Mouse (Mus musculus) CH12.LX (cell line): ENCODE results near the gene Tspyl2. TPM values are rescaled to one million over a fixed set of nuclear protein-coding genes. Genes with fewer than 3 reads are reported as not detected.

Experiments used
- DNase-seq: peaks from one replicate; pipeline ENCODE4 v3.0.0-alpha.2; 2013; ENCODE audit errors: extremely low read depth
- H3K27ac ChIP-seq: 2 replicates; pipeline ENCODE4 v1.5.1; 2012; ENCODE audit warnings: low read depth, mild to moderate bottlenecking, control low read depth, moderate library complexity; ENCODE audit not compliant: insufficient read depth
- H3K27me3 ChIP-seq: replicated peaks from 2 replicates; pipeline ENCODE3; 2012; ENCODE audit warnings: inconsistent platforms
- H3K36me3 ChIP-seq, 2 experiments: replicated peaks in 1 of 2; 2 replicates each; pipeline versions ENCODE3 to v1.6.1; 2012; ENCODE audit warnings: inconsistent platforms in 1 of 2, low read length in 1 of 2, mild to moderate bottlenecking in 1 of 2, mixed read lengths in 1 of 2, moderate library complexity in 1 of 2; ENCODE audit not compliant: control insufficient read depth in 1 of 2, insufficient read depth in 1 of 2
- H3K4me1 ChIP-seq, 2 experiments: 2 replicates each; pipeline ENCODE4 v1.6.1; 2012; ENCODE audit warnings: inconsistent platforms in 1 of 2, moderate library complexity in 1 of 2; ENCODE audit not compliant: insufficient read depth in 2 of 2, control insufficient read depth in 1 of 2
- H3K4me2 ChIP-seq: 2 replicates; pipeline ENCODE4 v1.6.1; 2012; ENCODE audit warnings: low read depth, mild to moderate bottlenecking, control low read depth; ENCODE audit not compliant: poor library complexity, insufficient read depth, severe bottlenecking
- H3K4me3 ChIP-seq, 3 experiments: fragments of 150-350 bp in 1 of 3; sonication (generic) in 1 of 3; replicated peaks in 1 of 3; 2 replicates each; pipeline versions ENCODE3 to v1.5.1; 2011 to 2012; ENCODE audit warnings: low read depth in 2 of 3, low read length in 2 of 3, mild to moderate bottlenecking in 2 of 3, moderate library complexity in 2 of 3, control low read depth in 1 of 3, improper control_type of control experiment in 1 of 3, inconsistent platforms in 1 of 3, mixed read lengths in 1 of 3; ENCODE audit not compliant: poor library complexity in 1 of 3
- H3K79me2 ChIP-seq: replicated peaks from 2 replicates; pipeline ENCODE4 v1.6.1; 2012; ENCODE audit warnings: mild to moderate bottlenecking, moderate library complexity; ENCODE audit not compliant: control insufficient read depth, poor library complexity, insufficient read depth, severe bottlenecking; ENCODE audit errors: extremely low read depth
- H3K9ac ChIP-seq: 2 replicates; pipeline ENCODE4 v1.6.1; 2012; ENCODE audit warnings: low read depth, mild to moderate bottlenecking, control low read depth, moderate library complexity; ENCODE audit not compliant: insufficient read depth
- H3K9me3 ChIP-seq: replicated peaks from 2 replicates; pipeline ENCODE3; 2012; ENCODE audit warnings: low read length, inconsistent platforms, mixed read lengths
- BHLHE40 ChIP-seq: IDR thresholded peaks from 2 replicates; pipeline ENCODE4 v1.6.1; 2011; ENCODE audit warnings: mild to moderate bottlenecking, low read depth, low read length, improper control_type of control experiment
- CHD1 ChIP-seq: IDR thresholded peaks from 2 replicates; pipeline ENCODE4 v1.6.1; 2012; ENCODE audit warnings: low read depth, low read length, improper control_type of control experiment, inconsistent platforms
- CHD2 ChIP-seq: IDR thresholded peaks from 2 replicates; pipeline ENCODE4 v1.6.1; 2011; ENCODE audit warnings: low read length, improper control_type of control experiment
- ELF1 ChIP-seq: IDR thresholded peaks from 2 replicates; pipeline ENCODE4 v1.6.1; 2014; ENCODE audit warnings: low read depth, mild to moderate bottlenecking, inconsistent platforms, low read length, improper control_type of control experiment
- GABPA ChIP-seq: IDR thresholded peaks from 2 replicates; pipeline ENCODE4 v1.6.1; 2012; ENCODE audit warnings: low read depth, low read length, improper control_type of control experiment, inconsistent platforms; ENCODE audit not compliant: insufficient replicate concordance
- HCFC1 ChIP-seq: IDR thresholded peaks from 2 replicates; pipeline ENCODE4 v1.6.1; 2012; ENCODE audit warnings: low read depth, mild to moderate bottlenecking, inconsistent platforms, low read length, improper control_type of control experiment
- IRF4 ChIP-seq: IDR thresholded peaks from 2 replicates; pipeline ENCODE4 v1.6.1; 2014; ENCODE audit warnings: low read depth, mild to moderate bottlenecking, inconsistent platforms, low read length, improper control_type of control experiment
- JUN ChIP-seq: IDR thresholded peaks from 2 replicates; pipeline ENCODE4 v1.6.1; 2011; ENCODE audit warnings: low read depth, mild to moderate bottlenecking, low read length, improper control_type of control experiment, moderate library complexity; ENCODE audit not compliant: insufficient read depth
- JUND ChIP-seq: conservative IDR thresholded peaks from 2 replicates; pipeline ENCODE4 v1.6.1; 2011; ENCODE audit warnings: low read depth, low read length, improper control_type of control experiment
- KAT2A ChIP-seq: IDR thresholded peaks from 2 replicates; pipeline ENCODE4 v1.6.1; 2012; ENCODE audit warnings: low read length, improper control_type of control experiment, inconsistent platforms; ENCODE audit not compliant: insufficient replicate concordance
- MAX ChIP-seq: IDR thresholded peaks from 2 replicates; pipeline ENCODE4 v1.6.1; 2011; ENCODE audit warnings: low read length, improper control_type of control experiment
- MAZ ChIP-seq: IDR thresholded peaks from 2 replicates; pipeline ENCODE4 v1.6.1; 2012; ENCODE audit warnings: low read depth, mild to moderate bottlenecking, inconsistent platforms, low read length, improper control_type of control experiment, moderate library complexity
- MEF2A ChIP-seq: IDR thresholded peaks from 2 replicates; pipeline ENCODE4 v1.6.1; 2014; ENCODE audit warnings: low read depth, mild to moderate bottlenecking, inconsistent platforms, low read length, improper control_type of control experiment, borderline replicate concordance
- MXI1 ChIP-seq: IDR thresholded peaks from 2 replicates; pipeline ENCODE4 v1.6.1; 2011; ENCODE audit warnings: mild to moderate bottlenecking, low read depth, low read length, improper control_type of control experiment
- MYC ChIP-seq: IDR thresholded peaks from 2 replicates; pipeline ENCODE4 v1.6.1; 2011; ENCODE audit warnings: low read depth, mild to moderate bottlenecking, improper control_type of control experiment, low read length
- NELFE ChIP-seq: IDR thresholded peaks from 2 replicates; pipeline ENCODE4 v1.6.1; 2011; ENCODE audit warnings: low read depth, low read length, improper control_type of control experiment
- NRF1 ChIP-seq: IDR thresholded peaks from 2 replicates; pipeline ENCODE4 v1.6.1; 2014; ENCODE audit warnings: low read depth, mild to moderate bottlenecking, inconsistent platforms, low read length, improper control_type of control experiment, moderate library complexity
- POLR2A ChIP-seq: IDR thresholded peaks from 2 replicates; pipeline ENCODE4 v1.6.1; 2011; ENCODE audit warnings: low read depth, mild to moderate bottlenecking, improper control_type of control experiment, low read length
- POLR2AphosphoS2 ChIP-seq: IDR thresholded peaks from 2 replicates; pipeline ENCODE4 v1.6.1; 2011; ENCODE audit warnings: low read depth, low read length, improper control_type of control experiment
- RAD21 ChIP-seq: IDR thresholded peaks from 2 replicates; pipeline ENCODE4 v1.6.1; 2011; ENCODE audit warnings: low read depth, mild to moderate bottlenecking, low read length, improper control_type of control experiment, moderate library complexity
- SIN3A ChIP-seq: IDR thresholded peaks from 2 replicates; pipeline ENCODE4 v1.6.1; 2012; ENCODE audit warnings: low read length, improper control_type of control experiment, inconsistent platforms
- TBP ChIP-seq: conservative IDR thresholded peaks from 2 replicates; pipeline ENCODE4 v1.6.1; 2011; ENCODE audit warnings: low read depth, low read length, improper control_type of control experiment
- TCF12 ChIP-seq: IDR thresholded peaks from 2 replicates; pipeline ENCODE4 v1.6.1; 2014; ENCODE audit warnings: low read depth, mild to moderate bottlenecking, inconsistent platforms, low read length, improper control_type of control experiment
- USF1 ChIP-seq: IDR thresholded peaks from 2 replicates; pipeline ENCODE4 v1.6.1; 2014; ENCODE audit warnings: low read depth, mild to moderate bottlenecking, inconsistent platforms, low read length, improper control_type of control experiment
- ZC3H11A ChIP-seq: IDR thresholded peaks from 2 replicates; pipeline ENCODE4 v1.6.1; 2012; ENCODE audit warnings: low read depth, mild to moderate bottlenecking, inconsistent platforms, low read length, improper control_type of control experiment
- ZMIZ1 ChIP-seq: IDR thresholded peaks from 2 replicates; pipeline ENCODE4 v1.6.1; 2012; ENCODE audit warnings: low read depth, mild to moderate bottlenecking, inconsistent platforms, low read length, improper control_type of control experiment
- ZNF384 ChIP-seq: IDR thresholded peaks from 2 replicates; pipeline ENCODE4 v1.6.1; 2012; ENCODE audit warnings: low read depth, low read length, improper control_type of control experiment, inconsistent platforms
- dilution Hi-C: fragments of 300-500 bp; cut with MboI; formaldehyde crosslinking; loops from 2 replicates; pipeline ENCODE4 v1.14.3; 2020; ENCODE audit warnings: low sequenced_read_pairs; ENCODE audit not compliant: extremely low pct_unique_long_range_greater_than_20kb, extremely low pct_ligation_motif_present
- in situ Hi-C: fragments of 300-500 bp; cut with MboI; formaldehyde crosslinking; loops from 3 replicates; pipeline ENCODE4 v1.14.3; 2019; ENCODE audit warnings: low sequenced_read_pairs, low pct_ligation_motif_present, low pct_unique_long_range_greater_than_20kb, mixed read lengths
- polyA plus RNA-seq: library from polyadenylated mRNA; unstranded; fragments of >175 nt; gene quantifications from 2 replicates; pipeline ENCODE4 v1.2.1, GENCODE M21; 2012; ENCODE audit warnings: low read depth; ENCODE audit not compliant: insufficient read length
- total RNA-seq, 2 experiments: library from RNA; depleted of rRNA; stranded (reverse); fragments of 300-350 nt in 1 of 2; fragments of >200 nt in 1 of 2; gene quantifications; 2 replicates each; pipeline ENCODE4 v1.2.3; 2012 to 2014

The Tspyl2 gene
- total and polyA plus RNA-seq, 3 experiments, result 16.5 to 37.1 (median 18.0) TPM

GRCm38 (mm10) chrX:152327689-152328052 lies 14.6 kb downstream of the Tspyl2 start:
- no peak overlapping the region for H3K27ac ChIP-seq
- dilution Hi-C loops (no loop called here), in situ Hi-C loops (no loop called here)
- H3K4me1 ChIP-seq, result peaks cover 2 to 7% of the 10 kb centered on the region in 2 experiments; a peak in 2 of 4 replicates
- no peaks in the 10 kb centered on the region for H3K9me3 ChIP-seq
- H3K36me3 ChIP-seq, result no peaks in the 10 kb centered on the region
- peak overlapping the region; percentile 68 for H3K4me2 ChIP-seq
- DNase-seq, result no peak
- no peaks in the 10 kb centered on the region for H3K27me3 ChIP-seq
- peaks cover 8% of the 10 kb centered on the region for H3K79me2 ChIP-seq
- no peak overlapping the region; the same call in 1 of the 2 replicates for H3K9ac ChIP-seq
- TF ChIP-seq MEF2A (no peak), HCFC1 (no peak), MYC (no peak), ZNF384 (no peak), SIN3A (no peak; the same call in 1 of the 2 replicates), USF1 (no peak), CHD1 (no peak), RAD21 (no peak), ZC3H11A (no peak), JUN (no peak), JUND (no peak), TBP (no peak), MAX (no peak), MXI1 (no peak), KAT2A (no peak), CHD2 (no peak), ZMIZ1 (no peak), IRF4 (no peak), NRF1 (no peak)
- peak overlapping the region in 2 of 3 experiments; percentile 14 to 65 for H3K4me3 ChIP-seq

- in situ Hi-C loops, result no loop called here
- H3K9ac ChIP-seq, result peak within 1 kb of the TSS; percentile 51
- H3K4me2 ChIP-seq, result peak within 1 kb of the TSS; percentile 68
- H3K27ac ChIP-seq, result no peak within 1 kb of the TSS
- dilution Hi-C loops, result no loop called here
- no peaks in the 10 kb centered on the region for H3K9me3 ChIP-seq
- H3K4me3 ChIP-seq, result peak within 1 kb of the TSS; percentile 65 to 83 (median 66)
- H3K36me3 ChIP-seq, result no peaks in the 10 kb centered on the region
- DNase-seq, result peak; percentile 85
- no peaks in the 10 kb centered on the region for H3K27me3 ChIP-seq
- H3K79me2 ChIP-seq, result peaks cover 8% of the 10 kb centered on the region
- peaks cover 2 to 7% of the 10 kb centered on the region in 2 experiments; a peak in 2 of 4 replicates for H3K4me1 ChIP-seq
- TF ChIP-seq SIN3A, result peak; percentile 76
- TF ChIP-seq CHD2, result peak; percentile 73
- peak; percentile 76 for TF ChIP-seq POLR2A
- TF ChIP-seq USF1, result no peak
- no peak for TF ChIP-seq GABPA
- 0 out of 2 replicates have a peak, but pooled peaks have one; percentile 40 for TF ChIP-seq MAZ
- TF ChIP-seq POLR2AphosphoS2, result peak; percentile 29; the same call in 1 of the 2 replicates
- TF ChIP-seq BHLHE40, result peak; percentile 82
- TF ChIP-seq MXI1, result peak; percentile 32; the same call in 1 of the 2 replicates
- no peak; the same call in 1 of the 2 replicates for TF ChIP-seq TCF12
- TF ChIP-seq NELFE, result peak; percentile 79
- peak; percentile 55 for TF ChIP-seq ELF1
- 0 out of 2 replicates have a peak, but pooled peaks have one; percentile 25 for TF ChIP-seq NRF1
- TF ChIP-seq TBP, result peak; percentile 77
- no peak for TF ChIP-seq HCFC1
These were observed 15.1 kb downstream of the Tspyl2 start, which contains the start of gene Kantr for GRCm38 (mm10) chrX:152326996-152327688. Gene Kantr, minus strand, starts transcription at chrX:152327495.
